Mouse (Mus musculus) heart, adult 2 months (tissue): Measurements from ENCODE around the gene Fermt2.

ENCODE experiments used
- CTCF ChIP-seq: fragments of 200-600 bp; IDR thresholded peaks from 2 replicates; pipeline ENCODE4 v1.8.1; 2022; ENCODE audit warnings: antibody characterized with exemption, mild to moderate bottlenecking, moderate library complexity
- EP300 ChIP-seq: fragments of 200-500 bp; IDR thresholded peaks from 2 replicates; pipeline ENCODE4 v1.6.1; 2011; ENCODE audit warnings: low read depth, low read length, control low read depth; ENCODE audit not compliant: insufficient read depth
- POLR2A ChIP-seq: fragments of 200-500 bp; IDR thresholded peaks from 2 replicates; pipeline ENCODE4 v1.6.1; 2011; ENCODE audit warnings: mild to moderate bottlenecking, low read depth, low read length, control low read depth; ENCODE audit not compliant: insufficient read depth

DNA sequence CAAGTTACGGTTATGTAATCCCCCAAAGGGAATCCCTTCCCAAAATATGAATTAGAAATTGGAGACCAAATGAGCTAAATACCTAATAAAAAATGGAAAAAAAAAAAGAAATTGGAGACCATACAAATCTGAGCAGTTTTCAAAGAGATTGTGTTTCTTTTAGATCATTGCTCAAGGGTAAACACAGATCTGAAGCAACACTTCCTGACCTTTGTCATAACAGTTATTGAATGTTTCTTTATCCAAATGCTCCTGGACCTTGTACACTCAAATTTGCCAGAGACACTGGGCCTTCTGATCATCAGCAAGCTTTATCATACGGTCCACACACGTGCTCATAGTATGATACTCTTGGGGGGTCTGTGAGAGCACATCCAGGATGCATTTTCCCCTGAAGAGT is 111.4 kb downstream of the Fermt2 start:
- TF ChIP-seq POLR2A (no peak), CTCF (no peak), EP300 (no peak)
